Mouse (Mus musculus) ovary, adult 18-20 months (tissue): ENCODE results near the gene Cyb5d2.
"Not testable (repeated sequence)": the region's sequence is repeated elsewhere in the genome, so short reads cannot be mapped to it uniquely, and the experiment has no call there.

Experiments used
- DNase-seq: peaks from one replicate; pipeline ENCODE4 v3.0.0; 2022; ENCODE audit warnings: low spot score, mixed read lengths

Cyb5d2 gene

DNA sequence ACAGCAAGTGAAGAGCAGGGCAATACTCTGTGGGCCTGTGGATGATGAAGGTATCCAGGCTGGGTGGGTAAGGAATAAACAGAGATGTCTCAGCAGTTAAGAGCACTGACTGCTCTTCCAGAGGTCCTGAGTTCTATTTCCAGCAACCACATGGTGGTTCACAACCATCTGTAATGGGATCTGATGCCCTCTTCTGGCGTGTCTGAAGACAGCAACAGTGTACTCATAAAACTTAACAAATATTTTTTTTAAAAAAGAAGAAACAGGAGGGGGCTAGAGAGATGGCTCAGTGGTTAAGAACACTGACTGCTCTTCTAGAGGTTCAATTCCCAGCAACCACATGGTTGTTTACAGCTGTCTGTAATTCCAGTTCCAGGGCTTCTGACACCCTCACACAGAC, 23.3 kb downstream of the Cyb5d2 start:
- DNase-seq: not testable (repeated sequence)

- DNase-seq: no peak
Measured at GRCm38 (mm10) chr11:72771461-72771860, 24.5 kb downstream of the Cyb5d2 start.

DNA sequence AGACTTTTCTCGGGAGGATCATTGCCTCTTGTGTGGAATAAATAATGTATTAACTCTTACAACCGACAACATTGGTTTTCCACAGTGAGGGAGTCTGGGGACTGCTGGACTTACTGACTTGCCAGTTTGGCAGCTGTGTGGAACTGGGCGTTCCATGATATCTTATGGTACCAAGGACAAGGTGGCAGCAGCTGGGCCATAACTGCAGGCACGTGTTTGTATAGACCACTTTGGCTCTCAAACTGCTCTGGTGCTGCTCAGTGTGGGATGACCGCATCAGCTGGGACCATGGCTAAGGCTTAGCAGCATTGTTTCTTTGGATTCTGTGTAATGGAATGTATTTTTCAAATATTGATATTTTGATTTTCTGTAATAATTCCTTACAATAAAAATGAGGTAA, 25.1 kb downstream of the Cyb5d2 start:
- DNase-seq: no peak

DNA sequence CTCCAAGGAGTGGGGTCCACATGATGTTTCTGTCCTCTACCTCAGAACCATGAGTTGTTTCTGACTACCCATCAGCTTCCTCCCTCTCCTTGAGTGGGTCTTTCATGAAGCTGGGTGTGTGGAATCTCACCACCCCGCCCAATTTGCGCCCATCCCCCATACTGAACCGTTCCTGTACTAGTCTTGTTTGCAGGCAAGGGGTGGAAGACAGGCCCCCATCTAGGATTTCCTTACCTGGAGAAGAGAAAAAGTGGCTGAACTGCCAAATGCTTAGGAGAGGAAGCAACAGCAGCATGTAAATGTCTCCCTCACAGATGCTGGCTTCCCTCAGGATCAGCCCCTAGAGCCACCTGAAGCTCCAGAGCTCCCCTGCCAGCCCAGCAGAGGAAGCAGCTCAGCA, 25.6 kb downstream of the Cyb5d2 start:
- no peak for DNase-seq

GRCm38 (mm10) chr11:72769061-72769460, 26.9 kb downstream of the Cyb5d2 start:
- DNase-seq: no peak

DNA sequence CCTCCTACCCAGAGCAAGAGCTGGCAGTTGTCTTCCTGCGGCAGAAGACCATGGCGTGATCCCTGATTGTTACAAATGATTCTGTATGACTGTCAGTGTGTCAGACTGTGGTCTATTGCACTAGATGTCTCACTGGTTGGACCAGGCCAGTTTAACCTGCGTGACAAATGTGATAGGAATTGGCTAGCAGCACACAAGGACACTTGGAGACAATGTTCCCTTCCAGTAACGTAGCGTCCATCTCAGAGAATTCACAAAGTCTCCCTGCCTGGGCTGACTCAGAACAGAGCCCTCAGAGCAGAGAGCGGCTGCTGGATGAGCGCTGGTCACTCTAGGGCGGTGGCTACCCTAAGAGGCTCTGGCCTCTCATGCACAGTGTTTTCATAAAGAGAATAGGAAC, 28.2 kb downstream of the Cyb5d2 start:
- no peak for DNase-seq

GRCm38 (mm10) chr11:72764270-72764669, 31.7 kb downstream of the Cyb5d2 start:
- no peak for DNase-seq

- no peak for DNase-seq
Measured at GRCm38 (mm10) chr11:72760781-72761180, 35.2 kb downstream of the Cyb5d2 start.

DNA sequence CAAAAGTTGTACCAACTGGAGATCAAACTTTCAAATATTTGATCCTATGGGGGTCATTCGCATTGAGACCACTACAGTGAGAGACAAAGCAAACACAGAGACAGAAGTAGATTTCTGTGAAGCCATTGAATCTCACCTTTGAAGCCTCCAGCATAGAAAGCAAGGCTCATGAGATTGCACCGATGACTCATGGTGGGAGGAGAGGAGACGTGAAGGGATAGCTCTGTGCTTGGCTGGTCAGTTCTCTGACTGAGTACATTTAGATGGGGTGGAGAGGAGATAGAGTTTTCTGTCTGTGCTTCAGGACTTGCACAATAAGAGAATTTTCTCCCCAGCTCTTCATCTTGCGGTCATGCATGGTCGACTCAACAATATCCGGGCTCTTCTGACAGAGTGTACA, 36.4 kb downstream of the Cyb5d2 start:
- no peak for DNase-seq

DNA sequence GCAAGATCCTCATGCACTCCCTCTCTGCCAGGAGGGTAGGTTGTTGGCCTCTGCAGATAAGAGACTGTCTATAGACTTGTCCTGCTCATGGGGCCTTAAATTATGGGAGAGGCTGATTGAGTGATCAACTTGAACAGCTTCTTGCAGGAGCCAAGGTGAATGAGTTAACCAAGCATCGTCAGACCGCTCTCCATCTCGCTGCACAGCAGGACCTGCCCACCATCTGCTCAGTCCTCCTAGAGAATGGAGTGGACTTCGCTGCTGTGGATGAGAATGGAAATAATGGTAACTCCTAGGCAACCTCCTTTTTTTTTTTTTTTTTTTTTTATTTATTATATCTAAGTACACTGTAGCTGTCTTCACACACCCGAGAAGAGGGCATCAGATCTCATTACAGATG, 37.6 kb downstream of the Cyb5d2 start:
- DNase-seq: no peak

- no peak for DNase-seq
Measured at GRCm38 (mm10) chr11:72751956-72752355, 44.0 kb downstream of the Cyb5d2 start.

- no peak for DNase-seq
Measured at GRCm38 (mm10) chr11:72739048-72739447, 56.9 kb downstream of the Cyb5d2 start.

DNA sequence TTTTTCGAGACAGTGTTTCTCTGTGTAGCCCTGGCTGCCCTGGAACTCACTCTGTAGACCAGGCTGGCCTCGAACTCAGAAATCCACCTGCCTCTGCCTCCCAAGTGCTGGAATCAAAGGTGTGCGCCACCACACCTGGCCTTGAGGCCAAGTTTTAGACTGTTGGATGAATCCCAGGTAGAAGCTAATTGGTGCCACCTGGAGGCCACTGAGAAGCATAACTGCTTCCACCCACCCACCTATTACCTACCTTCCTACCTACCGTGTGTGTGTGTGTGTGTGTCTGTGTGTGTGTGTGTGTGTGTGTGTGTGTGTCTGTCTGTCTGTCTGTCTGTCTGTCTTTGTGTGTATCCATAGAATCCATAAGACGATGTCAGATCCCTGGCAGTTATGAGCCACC, 58.4 kb downstream of the Cyb5d2 start:
- DNase-seq: not testable (repeated sequence)

DNA sequence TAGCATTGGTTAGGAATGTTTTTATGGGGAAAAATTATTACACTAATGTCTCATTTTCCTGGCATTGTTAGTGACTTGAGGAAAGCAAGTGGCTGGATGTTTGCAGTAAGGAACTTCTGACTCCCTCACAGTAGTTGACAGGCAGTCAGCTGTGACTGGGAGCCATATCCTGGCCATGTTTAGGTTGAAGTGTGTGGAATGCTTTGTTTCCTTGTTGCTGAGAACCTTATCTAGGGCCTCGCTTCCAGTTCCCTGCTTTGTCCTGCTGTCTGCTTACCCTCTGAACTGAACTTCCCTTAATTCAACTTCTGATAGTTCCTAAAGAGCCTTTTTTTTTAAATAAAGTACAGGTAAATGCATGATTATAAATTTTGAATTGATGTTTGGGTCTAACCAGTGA, 59.6 kb downstream of the Cyb5d2 start:
- no peak for DNase-seq

- DNase-seq: no peak
Measured at GRCm38 (mm10) chr11:72735519-72735860, 60.5 kb downstream of the Cyb5d2 start.

DNA sequence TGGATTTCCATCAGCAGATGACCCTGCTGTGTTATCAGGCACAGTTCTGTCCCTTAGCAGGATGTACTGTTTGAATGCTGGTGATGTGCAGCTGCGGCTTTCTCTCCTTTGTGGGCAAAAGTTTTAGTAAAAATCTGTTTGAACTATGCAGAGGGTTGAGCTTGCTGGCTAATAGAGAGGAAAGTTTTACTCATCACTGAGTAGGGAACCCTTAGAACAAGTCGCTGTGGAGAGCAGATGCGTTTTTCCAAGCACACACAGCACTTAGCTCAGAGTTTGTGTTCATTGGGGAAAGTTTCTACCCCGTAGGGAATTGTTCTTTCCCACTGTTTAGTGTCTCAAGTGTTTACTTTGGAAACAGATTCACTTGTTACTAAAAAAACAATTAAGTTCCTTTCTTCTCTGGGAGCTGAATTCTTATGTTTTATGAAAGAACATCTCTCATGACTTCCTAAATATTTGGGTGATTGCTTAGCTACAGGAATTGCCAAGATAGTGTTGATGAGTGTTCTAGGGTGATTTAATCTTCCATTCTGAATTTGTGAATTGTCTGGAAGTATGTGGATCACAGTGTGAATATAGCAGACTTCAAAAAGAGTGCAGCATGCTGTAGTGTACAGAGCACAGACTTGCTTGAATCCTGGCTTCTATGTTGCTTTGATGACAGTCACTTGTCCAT, 61.0 kb downstream of the Cyb5d2 start:
- no peak for DNase-seq

DNA sequence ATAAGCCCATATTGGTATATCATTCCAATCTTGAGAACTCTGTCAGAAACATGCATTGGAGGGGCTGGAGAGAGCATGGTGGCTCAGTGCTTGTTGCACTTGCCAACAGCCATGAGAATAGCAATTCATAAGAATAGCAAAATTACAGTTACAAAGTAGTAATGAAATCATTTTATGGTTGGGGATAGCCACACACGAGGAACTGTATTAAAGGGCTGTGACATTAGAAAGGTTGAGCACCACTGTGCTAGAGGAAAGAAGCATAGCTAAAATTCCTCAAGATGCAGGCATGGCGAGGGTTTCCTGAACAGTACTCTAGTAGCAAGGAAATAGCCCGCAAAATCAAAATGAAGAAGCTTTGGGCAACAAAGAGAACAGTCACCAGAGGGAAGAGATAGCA, 62.2 kb downstream of the Cyb5d2 start:
- no peak for DNase-seq
